Mouse (Mus musculus) spleen, adult 10 weeks (tissue): ENCODE data around the gene Erlin1. TPM values are rescaled to one million over a fixed set of nuclear protein-coding genes. Genes with fewer than 3 reads are reported as not detected.

ENCODE experiments used
- polyA plus RNA-seq: library from polyadenylated mRNA; stranded (reverse); fragments of 350-450 nt; fragmentation: Illumina TruSeq; extraction: RNeasy Lipid Tissue Mini Kit (QIAGEN cat#74804); gene quantifications from one replicate; pipeline ENCODE4 v1.2.3, GENCODE M21; 2015; ENCODE audit warnings: low replicate concordance; ENCODE audit not compliant: insufficient read depth

Gene Erlin1
- 38.1 TPM for polyA plus RNA-seq

DNA sequence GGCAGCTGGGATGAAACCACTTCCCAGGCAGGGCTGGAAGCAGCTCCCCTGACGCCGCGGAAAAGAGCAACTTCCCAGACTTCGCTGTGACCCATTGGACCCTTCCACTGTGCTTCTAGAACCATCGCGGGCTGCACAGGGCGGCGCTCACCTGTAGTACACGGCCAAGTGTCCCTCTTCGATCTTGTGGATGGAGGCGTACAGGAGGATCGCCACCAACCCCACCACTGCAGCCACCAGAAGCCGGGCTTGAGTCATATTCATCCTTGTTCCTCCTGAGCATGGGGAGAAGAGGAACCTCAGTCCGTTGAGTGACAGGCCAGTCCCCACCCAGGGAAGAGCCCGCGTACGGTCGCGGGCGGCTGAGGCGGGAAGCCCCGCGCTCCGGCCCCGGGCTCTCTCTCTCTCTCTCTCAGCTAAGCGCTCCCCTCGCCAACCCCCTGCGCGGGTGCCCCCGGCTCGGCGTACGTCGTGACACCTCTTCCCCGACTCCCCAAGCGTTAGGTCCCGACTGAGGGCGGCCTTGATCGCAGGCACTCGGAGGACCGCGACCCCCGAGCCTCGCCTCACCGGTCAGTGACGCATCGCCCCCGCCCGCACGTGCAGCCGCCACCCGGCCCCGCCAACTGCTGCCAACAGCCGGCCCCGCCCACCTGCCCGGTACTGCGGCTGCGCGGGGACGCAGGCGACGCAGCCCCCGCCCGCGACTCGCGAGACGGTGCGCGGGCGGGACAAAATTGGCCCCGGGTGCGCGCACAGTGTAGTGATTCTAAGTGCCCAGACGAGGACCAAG is at the start of gene Erlin1:
Gene Erlin1 (minus strand): TSS at position 665 of the 793 bp plus-strand sequence.

DNA sequence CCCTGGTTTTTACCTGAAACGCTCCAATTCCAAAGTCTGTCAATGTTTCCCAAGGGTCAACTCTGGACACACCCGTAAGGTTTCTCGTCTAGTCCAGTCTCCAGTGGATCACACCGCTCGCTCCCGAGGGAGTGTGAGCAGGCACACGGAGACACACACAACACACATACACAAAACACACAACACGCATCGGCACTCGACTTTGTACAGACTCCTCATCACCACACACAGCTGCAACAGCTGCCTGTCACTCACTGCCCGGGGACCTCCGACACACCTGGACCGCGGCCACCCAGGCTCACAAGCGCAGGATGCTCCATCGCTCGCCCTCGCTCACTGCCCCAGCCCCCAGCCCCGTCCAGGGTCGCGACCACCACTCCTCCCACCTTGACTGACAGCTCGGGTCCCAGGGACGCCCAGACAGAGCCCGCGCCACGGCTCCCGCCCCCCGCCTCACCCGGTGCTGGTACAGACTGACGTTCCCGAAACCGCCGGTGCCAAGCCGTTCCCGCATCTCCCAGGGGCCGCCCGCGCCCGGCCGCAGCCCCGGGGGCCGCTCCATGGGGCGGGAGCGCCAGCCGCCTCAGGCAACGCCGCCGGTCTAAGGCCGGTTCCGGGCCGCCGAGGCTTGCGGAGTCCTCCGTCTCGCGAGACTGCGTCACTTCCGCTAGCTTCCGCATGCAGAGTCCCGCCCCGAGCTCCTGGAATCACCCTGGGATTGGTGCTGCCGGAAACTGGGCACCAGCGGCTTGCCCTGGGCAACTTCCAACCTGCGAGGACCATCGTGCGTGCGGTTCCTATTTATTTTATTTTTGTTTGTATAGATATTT is 37.5 kb upstream of the Erlin1 start, which contains the start of gene Chuk:
Gene Chuk (minus strand): TSS at position 650 of the 830 bp plus-strand sequence.

DNA sequence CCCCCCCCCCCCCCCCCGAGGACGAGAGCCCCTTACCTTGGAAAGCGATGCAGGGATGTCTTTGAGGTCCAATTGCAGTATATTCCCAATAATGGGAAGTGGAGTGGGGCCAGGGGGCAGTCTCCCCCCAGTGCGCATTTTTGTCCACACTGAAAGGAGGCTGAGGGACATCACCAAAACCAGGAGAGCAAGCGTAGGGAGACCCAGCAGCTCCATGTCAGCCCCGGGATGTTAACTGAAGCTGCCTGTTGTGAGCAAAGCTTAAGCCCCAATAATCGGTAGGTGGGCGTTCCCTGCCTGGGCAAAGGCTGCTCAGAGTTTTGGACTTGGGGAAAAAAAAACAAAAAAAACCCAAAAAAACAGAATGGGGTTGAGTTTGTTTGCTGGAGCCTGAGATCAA is 40.6 kb downstream of the Erlin1 start, which contains the start of gene Cyp2c23:
Gene Cyp2c23 (minus strand): TSS at position 237 of the 400 bp plus-strand sequence.

DNA sequence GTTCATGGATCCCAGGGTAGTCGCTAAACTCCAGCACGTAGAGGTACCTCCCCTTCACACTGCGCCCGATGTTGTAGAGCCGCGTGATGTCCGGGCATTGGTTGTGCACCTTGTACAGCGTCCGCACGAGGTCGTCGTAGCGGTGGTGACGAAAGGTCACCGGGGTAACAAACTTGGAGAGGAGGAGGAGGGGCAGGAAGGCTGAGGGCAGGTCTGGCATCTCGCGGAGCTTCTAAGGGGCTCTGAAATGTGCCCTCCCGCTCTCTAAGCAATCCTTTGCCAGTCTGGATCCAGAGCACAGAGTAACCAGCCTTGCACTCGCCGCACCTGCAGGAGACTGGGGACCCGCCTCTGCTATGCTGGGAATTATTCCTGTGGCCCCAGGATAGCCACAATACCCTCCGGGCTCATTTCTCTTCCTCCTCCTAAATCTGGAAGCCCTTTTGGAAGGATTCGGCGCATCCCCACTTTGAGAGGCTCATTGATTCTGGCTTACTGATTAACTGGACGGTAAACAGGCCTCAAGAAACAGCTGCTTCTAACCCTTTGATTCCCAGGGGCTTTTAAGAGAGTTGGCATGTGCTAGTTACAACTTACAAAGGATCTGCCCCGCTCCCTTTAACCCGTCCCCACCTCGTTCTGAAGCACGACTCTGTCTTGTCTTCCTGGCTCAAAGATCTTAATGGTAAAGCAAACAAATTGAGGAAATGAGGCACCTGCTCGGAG is 83.4 kb downstream of the Erlin1 start, which contains the start of gene Cpn1:
Gene Cpn1 (minus strand): TSS at position 488 of the 726 bp plus-strand sequence.

Other genes with a start within 250 kb of the Erlin1 start
- 8.8 TPM for gene Dnmbp, start 129.6 kb downstream of the Erlin1 start, polyA plus RNA-seq
- gene Cpn1, start 83.2 kb downstream of the Erlin1 start, polyA plus RNA-seq: not detected
- not detected for gene Cyp2c23, start 40.6 kb downstream of the Erlin1 start, polyA plus RNA-seq
- 173 TPM for gene Chuk, start 37.7 kb upstream of the Erlin1 start, polyA plus RNA-seq
- 39.6 TPM for gene Cwf19l1, start 66.1 kb upstream of the Erlin1 start, polyA plus RNA-seq
- gene Bloc1s2, start 76.7 kb upstream of the Erlin1 start, polyA plus RNA-seq: 179 TPM
- gene Pkd2l1, start 122.7 kb upstream of the Erlin1 start, polyA plus RNA-seq: not detected
- gene Scd3, start 133.5 kb upstream of the Erlin1 start, polyA plus RNA-seq: not detected
- 60.4 TPM for gene Scd2, start 223.9 kb upstream of the Erlin1 start, polyA plus RNA-seq